In genomic region chr3:79415929-79416328, GRCm38 (mm10) we compare ENCODE assay signal across 22 mouse cellular contexts.
DNase-seq lines count a peak whose midpoint lies in the region; ATAC-seq and TF ChIP-seq lines count a peak whose summit lies in the region.
"Had no signal": no experiment of that assay in that cellular context is flagged by ENCODE, and none has a peak within 500 bp of the region (broad histone marks: within the 10 kb centered on the region; RNA-seq: fewer than 3 reads in every experiment).

No protein-coding gene starts in this region.

- TF ChIP-seq EP300 in liver, postnatal 0 days (IDR thresholded peaks at IDR 0.05; ENCODE audit: low read depth): no peak

- no peak for DNase-seq in forebrain, embryonic 10.5 days (ENCODE audit: extremely low spot score, low spot score)
- DNase-seq in forebrain, embryonic 14.5 days (ENCODE audit: low spot score): no peak
- DNase-seq in hindbrain, embryonic 10.5 days (ENCODE audit: low spot score): no peak
- DNase-seq in hindbrain, embryonic 11.5 days (ENCODE audit: low spot score): no peak
- no peak for DNase-seq in liver, postnatal 0 days
- DNase-seq in liver, embryonic 11.5 days (ENCODE audit: low spot score): no peak
- DNase-seq in midbrain, embryonic 14.5 days: no peak
- DNase-seq: adrenal gland, adult 8-10 months; adrenal gland, postnatal 36 days; B cell, adult 2 months; cerebellum, adult 2 months; cerebellum, postnatal 10 days; gastrocnemius, postnatal 14 days; heart, adult 2 months; heart, postnatal 14 days had no signal

- TF ChIP-seq CTCF in liver, postnatal 0 days (IDR thresholded peaks at IDR 0.05; ENCODE audit: low read depth): no peak

- no peaks in the 10 kb centered on the region for H3K27me3 ChIP-seq in forebrain, embryonic 10.5 days (ENCODE audit: poor library complexity, severe bottlenecking)
- no peaks in the 10 kb centered on the region for H3K27me3 ChIP-seq in forebrain, embryonic 14.5 days (replicated peaks; ENCODE audit: control insufficient read depth, insufficient read depth, low read length)
- no peaks in the 10 kb centered on the region for H3K27me3 ChIP-seq in hindbrain, embryonic 10.5 days (ENCODE audit: insufficient read depth, poor library complexity, severe bottlenecking)
- H3K27me3 ChIP-seq in hindbrain, embryonic 11.5 days (ENCODE audit: control insufficient read depth, insufficient read depth, low read length): no peaks in the 10 kb centered on the region
- no peaks in the 10 kb centered on the region for H3K27me3 ChIP-seq in liver, postnatal 0 days (ENCODE audit: insufficient read depth, low read length)
- no peaks in the 10 kb centered on the region for H3K27me3 ChIP-seq in liver, embryonic 11.5 days (replicated peaks; ENCODE audit: control insufficient read depth, insufficient read depth, low read length)
- no peaks in the 10 kb centered on the region for H3K27me3 ChIP-seq in midbrain, embryonic 14.5 days (ENCODE audit: control insufficient read depth, insufficient read depth, low read length)
- H3K27me3 ChIP-seq in midbrain, embryonic 15.5 days (replicated peaks): no peaks in the 10 kb centered on the region
- H3K27me3 ChIP-seq: heart, embryonic 15.5 days; hindbrain, embryonic 15.5 days had no signal

- ATAC-seq in forebrain, embryonic 14.5 days: no peak
- ATAC-seq in hindbrain, embryonic 11.5 days (ENCODE audit: low FRiP score): no peak
- peak; percentile 78 for ATAC-seq in liver, postnatal 0 days
- ATAC-seq in liver, embryonic 11.5 days (replicated peaks; ENCODE audit: low FRiP score): no peak
- no peak for ATAC-seq in midbrain, embryonic 14.5 days (ENCODE audit: low FRiP score, low TSS enrichment)
- no peak for ATAC-seq in midbrain, embryonic 15.5 days (replicated peaks)
- ATAC-seq: CD4-positive, CD25-positive, alpha-beta regulatory T cell, adult 4 months had no signal

- no peak overlapping the region for H3K4me2 ChIP-seq in forebrain, embryonic 14.5 days (ENCODE audit: low read length)
- H3K4me2 ChIP-seq in hindbrain, embryonic 11.5 days (replicated peaks; ENCODE audit: low read depth, low read length): no peak overlapping the region
- H3K4me2 ChIP-seq in liver, postnatal 0 days (ENCODE audit: low read depth, low read length): no peak overlapping the region
- H3K4me2 ChIP-seq in liver, embryonic 11.5 days: no peak overlapping the region
- no peak overlapping the region for H3K4me2 ChIP-seq in midbrain, embryonic 14.5 days (ENCODE audit: low read length)
- H3K4me2 ChIP-seq in midbrain, embryonic 15.5 days: no peak overlapping the region
- H3K4me2 ChIP-seq: heart, embryonic 11.5 days; heart, embryonic 15.5 days; hindbrain, embryonic 15.5 days had no signal

- no peak overlapping the region for H3K4me3 ChIP-seq in forebrain, embryonic 10.5 days
- no peak overlapping the region for H3K4me3 ChIP-seq in forebrain, embryonic 14.5 days (ENCODE audit: low read depth, low read length)
- no peak overlapping the region for H3K4me3 ChIP-seq in hindbrain, embryonic 10.5 days
- no peak overlapping the region for H3K4me3 ChIP-seq in hindbrain, embryonic 11.5 days (ENCODE audit: low read depth, low read length)
- no peak overlapping the region for H3K4me3 ChIP-seq in liver, postnatal 0 days (ENCODE audit: low read depth, low read length)
- H3K4me3 ChIP-seq in liver, embryonic 11.5 days (ENCODE audit: low read depth, low read length): no peak overlapping the region
- H3K4me3 ChIP-seq in midbrain, embryonic 14.5 days (replicated peaks; ENCODE audit: low read depth, low read length): no peak overlapping the region
- H3K4me3 ChIP-seq in midbrain, embryonic 15.5 days: no peak overlapping the region
- H3K4me3 ChIP-seq: embryonic facial prominence, embryonic 10.5 days; heart, adult 2 months; heart, embryonic 15.5 days; hindbrain, embryonic 15.5 days had no signal

- H3K9ac ChIP-seq in forebrain, embryonic 14.5 days (ENCODE audit: low read length): no peak overlapping the region
- no peak overlapping the region for H3K9ac ChIP-seq in hindbrain, embryonic 11.5 days (ENCODE audit: low read depth, low read length)
- no peak overlapping the region for H3K9ac ChIP-seq in liver, postnatal 0 days (replicated peaks)
- no peak overlapping the region for H3K9ac ChIP-seq in liver, embryonic 11.5 days (ENCODE audit: low read depth, low read length)
- H3K9ac ChIP-seq in midbrain, embryonic 14.5 days (replicated peaks; ENCODE audit: low read length): no peak overlapping the region
- no peak overlapping the region for H3K9ac ChIP-seq in midbrain, embryonic 15.5 days
- H3K9ac ChIP-seq: heart, embryonic 15.5 days; hindbrain, embryonic 15.5 days had no signal

- H3K36me3 ChIP-seq in forebrain, embryonic 10.5 days (replicated peaks): no peaks in the 10 kb centered on the region
- H3K36me3 ChIP-seq in forebrain, embryonic 14.5 days (ENCODE audit: control insufficient read depth, insufficient read depth, low read length): no peaks in the 10 kb centered on the region
- H3K36me3 ChIP-seq in hindbrain, embryonic 10.5 days: no peaks in the 10 kb centered on the region
- H3K36me3 ChIP-seq in hindbrain, embryonic 11.5 days (ENCODE audit: control insufficient read depth, insufficient read depth, low read length): no peaks in the 10 kb centered on the region
- no peaks in the 10 kb centered on the region for H3K36me3 ChIP-seq in liver, postnatal 0 days (replicated peaks; ENCODE audit: insufficient read depth, low read length)
- no peaks in the 10 kb centered on the region for H3K36me3 ChIP-seq in liver, embryonic 11.5 days (ENCODE audit: control insufficient read depth, insufficient read depth, low read length)
- no peaks in the 10 kb centered on the region for H3K36me3 ChIP-seq in midbrain, embryonic 14.5 days (ENCODE audit: control insufficient read depth, insufficient read depth, low read length)
- H3K36me3 ChIP-seq in midbrain, embryonic 15.5 days (replicated peaks): no peaks in the 10 kb centered on the region
- H3K36me3 ChIP-seq: embryonic facial prominence, embryonic 10.5 days; G1E; heart, embryonic 15.5 days; hindbrain, embryonic 15.5 days had no signal

- no peaks in the 10 kb centered on the region for H3K9me3 ChIP-seq in forebrain, embryonic 10.5 days
- H3K9me3 ChIP-seq in forebrain, embryonic 14.5 days (replicated peaks; ENCODE audit: control insufficient read depth, low read length): no peaks in the 10 kb centered on the region
- H3K9me3 ChIP-seq in hindbrain, embryonic 10.5 days: no peaks in the 10 kb centered on the region
- H3K9me3 ChIP-seq in hindbrain, embryonic 11.5 days (ENCODE audit: control insufficient read depth, low read length): no peaks in the 10 kb centered on the region
- no peaks in the 10 kb centered on the region for H3K9me3 ChIP-seq in liver, postnatal 0 days (ENCODE audit: low read length)
- H3K9me3 ChIP-seq in liver, embryonic 11.5 days (ENCODE audit: control insufficient read depth, low read length): no peaks in the 10 kb centered on the region
- no peaks in the 10 kb centered on the region for H3K9me3 ChIP-seq in midbrain, embryonic 14.5 days (ENCODE audit: control insufficient read depth, low read length)
- no peaks in the 10 kb centered on the region for H3K9me3 ChIP-seq in midbrain, embryonic 15.5 days
- H3K9me3 ChIP-seq: embryonic facial prominence, embryonic 10.5 days; G1E; heart, embryonic 15.5 days; hindbrain, embryonic 15.5 days had no signal

- peaks cover 45% of the 10 kb centered on the region for H3K4me1 ChIP-seq in forebrain, embryonic 10.5 days
- peaks cover 13% of the 10 kb centered on the region for H3K4me1 ChIP-seq in forebrain, embryonic 14.5 days (ENCODE audit: control insufficient read depth, insufficient read depth, low read length)
- H3K4me1 ChIP-seq in hindbrain, embryonic 10.5 days (replicated peaks): peaks cover 31% of the 10 kb centered on the region
- no peaks in the 10 kb centered on the region for H3K4me1 ChIP-seq in hindbrain, embryonic 11.5 days (replicated peaks; ENCODE audit: control insufficient read depth, insufficient read depth, low read length)
- peaks cover 2% of the 10 kb centered on the region; the same call in 1 of the 2 replicates for H3K4me1 ChIP-seq in liver, postnatal 0 days (ENCODE audit: insufficient read depth)
- H3K4me1 ChIP-seq in liver, embryonic 11.5 days (replicated peaks; ENCODE audit: control insufficient read depth, insufficient read depth, low read length): no peaks in the 10 kb centered on the region
- peaks cover 13% of the 10 kb centered on the region; the same call in 1 of the 2 replicates for H3K4me1 ChIP-seq in midbrain, embryonic 14.5 days (ENCODE audit: control insufficient read depth, insufficient read depth, low read length)
- peaks cover 11% of the 10 kb centered on the region for H3K4me1 ChIP-seq in midbrain, embryonic 15.5 days

- H3K27ac ChIP-seq in forebrain, embryonic 10.5 days: peak overlapping the region; percentile 82; the same call in 1 of the 2 replicates
- H3K27ac ChIP-seq in forebrain, embryonic 14.5 days (ENCODE audit: low read depth, low read length): no peak overlapping the region
- H3K27ac ChIP-seq in hindbrain, embryonic 10.5 days: peak overlapping the region; percentile 82
- no peak overlapping the region for H3K27ac ChIP-seq in hindbrain, embryonic 11.5 days (ENCODE audit: low read depth, low read length)
- 0 out of 2 replicates have a peak overlapping the region, but pooled peaks have one; percentile 20 for H3K27ac ChIP-seq in liver, postnatal 0 days (ENCODE audit: low read depth)
- H3K27ac ChIP-seq in liver, embryonic 11.5 days (ENCODE audit: low read depth, low read length): no peak overlapping the region
- H3K27ac ChIP-seq in midbrain, embryonic 14.5 days (replicated peaks; ENCODE audit: low read depth, low read length): 0 out of 2 replicates have a peak overlapping the region, but pooled peaks have one; percentile 80
- H3K27ac ChIP-seq in midbrain, embryonic 15.5 days: no peak overlapping the region
- H3K27ac ChIP-seq: embryonic facial prominence, embryonic 10.5 days; heart, adult 2 months; heart, embryonic 15.5 days had no signal

Comparison
In these comparisons a context has a peak if more than half of its experiments do, and no peak if none do; other contexts are left out.
1. H3K27ac ChIP-seq: peak in forebrain, embryonic 10.5 days (single experiment), hindbrain, embryonic 10.5 days (single experiment), liver, postnatal 0 days (single experiment) and midbrain, embryonic 14.5 days (single experiment); none in forebrain, embryonic 14.5 days (single experiment), hindbrain, embryonic 11.5 days (single experiment), liver, embryonic 11.5 days (single experiment) and midbrain, embryonic 15.5 days (single experiment).